Mouse (Mus musculus): ENCODE results near the gene Pan2.

DNA sequence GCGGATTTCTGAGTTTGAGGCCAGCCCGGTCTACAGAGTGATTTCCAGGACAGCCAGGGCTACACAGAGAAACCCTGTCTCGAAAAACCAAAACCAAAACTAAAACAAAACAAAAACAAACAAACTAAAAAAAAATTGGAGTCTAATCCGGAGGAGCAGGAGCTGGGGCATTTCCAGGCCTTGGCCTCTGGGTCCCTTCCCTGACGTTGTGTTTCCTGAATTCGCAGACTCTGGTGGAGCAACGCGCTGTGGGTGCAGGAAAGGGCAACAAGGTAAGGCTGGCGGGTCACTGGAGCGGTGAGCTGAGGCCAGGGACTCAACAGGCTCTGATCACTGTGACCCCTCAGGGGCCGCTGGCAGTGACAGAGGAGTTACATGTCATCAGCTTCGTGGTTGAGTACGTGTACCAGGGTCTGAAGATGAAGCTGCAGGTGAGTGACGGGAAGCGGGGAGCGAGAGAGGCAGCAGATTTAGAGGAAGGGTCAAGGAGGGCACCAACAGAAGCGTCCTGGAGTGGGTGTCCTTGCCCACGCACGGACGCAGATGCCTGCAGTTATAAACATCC lies 20.2 kb upstream of the Pan2 start:
- TF ChIP-seq TAL1 (IDR thresholded peaks at IDR 0.05; ENCODE audit: low read length) (no peak), GATA1 (IDR thresholded peaks at IDR 0.05; ENCODE audit: low read length) (no peak)

Data from erythroblast, embryonic 14.5 days (primary cell).